Mouse (Mus musculus): ENCODE measurements around the gene Kcnk3. TPM values are rescaled to one million over a fixed set of nuclear protein-coding genes. Genes with fewer than 3 reads are reported as not detected.

Gene Kcnk3
- polyA plus RNA-seq, 1 experiment from 2014 or later = 0.26 TPM

- peaks cover 18% of the 10 kb centered on the region for H3K4me1 ChIP-seq (ENCODE audit: insufficient read depth)
- ATAC-seq (no peak), DNase-seq (no peak)
- no peaks in the 10 kb centered on the region for H3K36me3 ChIP-seq (replicated peaks; ENCODE audit: insufficient read depth, low read length)
- H3K27me3 ChIP-seq (ENCODE audit: insufficient read depth, low read length) = no peaks in the 10 kb centered on the region
- H3K9ac ChIP-seq (replicated peaks) = no peak overlapping the region
- no peak overlapping the region for H3K4me3 ChIP-seq (ENCODE audit: low read depth, low read length)
- H3K4me2 ChIP-seq (ENCODE audit: low read depth, low read length) = no peak overlapping the region
- no peak for TF ChIP-seq EP300 (IDR thresholded peaks at IDR 0.05; ENCODE audit: low read depth)
- no peak for TF ChIP-seq CTCF (IDR thresholded peaks at IDR 0.05; ENCODE audit: low read depth)
- H3K27ac ChIP-seq (ENCODE audit: low read depth) = no peak overlapping the region
- 72% methylated on average over 4 of the region's 4 CpGs for WGBS (ENCODE audit: insufficient replicate concordance)
- no peaks in the 10 kb centered on the region for H3K9me3 ChIP-seq (ENCODE audit: low read length)
Observed at GRCm38 (mm10) chr5:30612575-30612974, 24.6 kb downstream of the Kcnk3 start.

- H3K27ac ChIP-seq (ENCODE audit: low read depth) = no peak overlapping the region
- no peak for DNase-seq
Observed at GRCm38 (mm10) chr5:30613242-30613641, 25.3 kb downstream of the Kcnk3 start.

GRCm38 (mm10) chr5:30614221-30614620 lies 26.3 kb downstream of the Kcnk3 start:
- H3K4me1 ChIP-seq (ENCODE audit: insufficient read depth) = peaks cover 25% of the 10 kb centered on the region
- H3K27me3 ChIP-seq (ENCODE audit: insufficient read depth, low read length) = no peaks in the 10 kb centered on the region
- WGBS (ENCODE audit: insufficient replicate concordance) = 38% methylated on average over 1 of the region's 1 CpGs
- ATAC-seq = no peak
- H3K4me2 ChIP-seq (ENCODE audit: low read depth, low read length) = peak overlapping the region; percentile 29
- H3K4me3 ChIP-seq (ENCODE audit: low read depth, low read length) = no peak overlapping the region
- no peak overlapping the region for H3K9ac ChIP-seq (replicated peaks)
- H3K36me3 ChIP-seq (replicated peaks; ENCODE audit: insufficient read depth, low read length) = no peaks in the 10 kb centered on the region
- TF ChIP-seq CTCF (IDR thresholded peaks at IDR 0.05; ENCODE audit: low read depth) = no peak
- no peak; the same call in 1 of the 2 replicates for TF ChIP-seq EP300 (IDR thresholded peaks at IDR 0.05; ENCODE audit: low read depth)
- 0 out of 2 replicates have a peak overlapping the region, but pooled peaks have one; percentile 30 for H3K27ac ChIP-seq (ENCODE audit: low read depth)
- no peaks in the 10 kb centered on the region for H3K9me3 ChIP-seq (ENCODE audit: low read length)
- DNase-seq = peak; percentile 64

More at GRCm38 (mm10) chr5:30613242-30613641, 25.3 kb downstream of the Kcnk3 start:
- Histone ChIP-seq H3K9ac (replicated peaks) (no peak overlapping the region), H3K36me3 (replicated peaks; ENCODE audit: insufficient read depth, low read length) (no peaks in the 10 kb centered on the region), H3K4me3 (ENCODE audit: low read depth, low read length) (no peak overlapping the region), H3K9me3 (ENCODE audit: low read length) (no peaks in the 10 kb centered on the region), H3K4me1 (ENCODE audit: insufficient read depth) (peaks cover 21% of the 10 kb centered on the region), H3K4me2 (ENCODE audit: low read depth, low read length) (no peak overlapping the region), H3K27me3 (ENCODE audit: insufficient read depth, low read length) (no peaks in the 10 kb centered on the region)
- no peak for ATAC-seq
- 78% methylated on average over 8 of the region's 8 CpGs for WGBS (ENCODE audit: insufficient replicate concordance)
- TF ChIP-seq CTCF (IDR thresholded peaks at IDR 0.05; ENCODE audit: low read depth) (no peak), EP300 (IDR thresholded peaks at IDR 0.05; ENCODE audit: low read depth) (no peak)

GRCm38 (mm10) chr5:30615416-30615815 lies 27.4 kb downstream of the Kcnk3 start:
- TF ChIP-seq CTCF (IDR thresholded peaks at IDR 0.05; ENCODE audit: low read depth) (no peak), EP300 (IDR thresholded peaks at IDR 0.05; ENCODE audit: low read depth) (peak; percentile 55; the same call in 1 of the 2 replicates)
- ATAC-seq = peak; percentile 66
- H3K27me3 ChIP-seq (ENCODE audit: insufficient read depth, low read length) = peaks cover 1% of the 10 kb centered on the region; the same call in 1 of the 2 replicates
- H3K4me1 ChIP-seq (ENCODE audit: insufficient read depth) = peaks cover 25% of the 10 kb centered on the region
- 29% methylated on average over 6 of the region's 6 CpGs for WGBS (ENCODE audit: insufficient replicate concordance)
- no peaks in the 10 kb centered on the region for H3K36me3 ChIP-seq (replicated peaks; ENCODE audit: insufficient read depth, low read length)
- DNase-seq = peak; percentile 62
- 0 out of 2 replicates have a peak overlapping the region, but pooled peaks have one; percentile 2 for H3K4me3 ChIP-seq (ENCODE audit: low read depth, low read length)
- H3K9me3 ChIP-seq (ENCODE audit: low read length) = no peaks in the 10 kb centered on the region
- peak overlapping the region; percentile 48; the same call in 1 of the 2 replicates for H3K27ac ChIP-seq (ENCODE audit: low read depth)
- peak overlapping the region; percentile 34; the same call in 1 of the 2 replicates for H3K9ac ChIP-seq (replicated peaks)
- H3K4me2 ChIP-seq (ENCODE audit: low read depth, low read length) = peak overlapping the region; percentile 29; the same call in 1 of the 2 replicates

- peaks cover 25% of the 10 kb centered on the region for H3K4me1 ChIP-seq (ENCODE audit: insufficient read depth)
- no peak overlapping the region for H3K4me2 ChIP-seq (ENCODE audit: low read depth, low read length)
- ATAC-seq = no peak
- no peaks in the 10 kb centered on the region for H3K9me3 ChIP-seq (ENCODE audit: low read length)
- peaks cover 5% of the 10 kb centered on the region; the same call in 1 of the 2 replicates for H3K27me3 ChIP-seq (ENCODE audit: insufficient read depth, low read length)
- no peak for DNase-seq
- H3K4me3 ChIP-seq (ENCODE audit: low read depth, low read length) = no peak overlapping the region
- H3K36me3 ChIP-seq (replicated peaks; ENCODE audit: insufficient read depth, low read length) = no peaks in the 10 kb centered on the region
- TF ChIP-seq EP300 (IDR thresholded peaks at IDR 0.05; ENCODE audit: low read depth) (no peak), CTCF (IDR thresholded peaks at IDR 0.05; ENCODE audit: low read depth) (no peak)
- 63% methylated on average over 4 of the region's 4 CpGs for WGBS (ENCODE audit: insufficient replicate concordance)
- H3K27ac ChIP-seq (ENCODE audit: low read depth) = no peak overlapping the region
- no peak overlapping the region for H3K9ac ChIP-seq (replicated peaks)
Observed at GRCm38 (mm10) chr5:30615819-30616218, 27.8 kb downstream of the Kcnk3 start.

- TF ChIP-seq EP300 (IDR thresholded peaks at IDR 0.05; ENCODE audit: low read depth) = no peak
- TF ChIP-seq CTCF (IDR thresholded peaks at IDR 0.05; ENCODE audit: low read depth) = no peak
- no peak for DNase-seq
- WGBS (ENCODE audit: insufficient replicate concordance) = 30% methylated on average over 3 of the region's 3 CpGs
- Histone ChIP-seq H3K36me3 (replicated peaks; ENCODE audit: insufficient read depth, low read length) (no peaks in the 10 kb centered on the region), H3K4me1 (ENCODE audit: insufficient read depth) (peaks cover 25% of the 10 kb centered on the region), H3K27ac (ENCODE audit: low read depth) (peak overlapping the region; percentile 7; the same call in 1 of the 2 replicates), H3K9ac (replicated peaks) (no peak overlapping the region), H3K4me2 (ENCODE audit: low read depth, low read length) (no peak overlapping the region), H3K9me3 (ENCODE audit: low read length) (no peaks in the 10 kb centered on the region), H3K4me3 (ENCODE audit: low read depth, low read length) (no peak overlapping the region), H3K27me3 (ENCODE audit: insufficient read depth, low read length) (peaks cover 13% of the 10 kb centered on the region)
- no peak for ATAC-seq
Observed at GRCm38 (mm10) chr5:30616644-30617043, 28.7 kb downstream of the Kcnk3 start.

All from liver, postnatal 0 days (tissue).